Mouse (Mus musculus) gastrocnemius, adult 2 months (tissue): ENCODE data around the gene Chdh. TPM values are rescaled to one million over a fixed set of nuclear protein-coding genes. Genes with fewer than 3 reads are reported as not detected.

Source experiments
- DNase-seq: peaks from one replicate; pipeline ENCODE4 v3.0.0; 2022
- H3K27ac ChIP-seq: fragments of 200-600 bp; 2 replicates; pipeline ENCODE4 v1.8.1; 2022; ENCODE audit warnings: mild to moderate bottlenecking
- H3K4me3 ChIP-seq: fragments of 200-600 bp; 2 replicates; pipeline ENCODE4 v1.8.1; 2022; ENCODE audit warnings: mild to moderate bottlenecking, moderate library complexity
- CTCF ChIP-seq: fragments of 200-600 bp; IDR thresholded peaks from 2 replicates; pipeline ENCODE4 v1.8.1; 2022; ENCODE audit warnings: antibody characterized with exemption, mild to moderate bottlenecking, moderate library complexity
- intact Hi-C: fragments of 180-260 bp; cut with DNase I; formaldehyde crosslinking; loops from one replicate; pipeline ENCODE4 v1.15.1; 2025
- microRNA-seq: library from miRNA; unstranded; fragments of <30 nt; microRNA quantifications from one replicate; pipeline ENCODE4 v1.2.0, GENCODE M21; 2021
- total RNA-seq, 2 experiments: library from RNA; stranded (reverse); gene quantifications; 2 replicates each; pipeline ENCODE4 v1.2.3; 2021

The Chdh gene
- total RNA-seq, 2 experiments from 2014 or later = 0.10 to 0.11 TPM

GRCm38 (mm10) chr14:30046976-30047375 is 38.2 kb downstream of the Chdh start:
- Histone ChIP-seq H3K27ac (no peak overlapping the region), H3K4me3 (no peak overlapping the region)
- TF ChIP-seq CTCF = no peak
- intact Hi-C loops = no loop called here
- DNase-seq = no peak

- TF ChIP-seq CTCF = peak; percentile 25
- intact Hi-C loops = no loop called here
- H3K27ac ChIP-seq = no peak overlapping the region
- H3K4me3 ChIP-seq = no peak overlapping the region
- DNase-seq = no peak
Measured at GRCm38 (mm10) chr14:30048049-30048448, 39.2 kb downstream of the Chdh start.

DNA sequence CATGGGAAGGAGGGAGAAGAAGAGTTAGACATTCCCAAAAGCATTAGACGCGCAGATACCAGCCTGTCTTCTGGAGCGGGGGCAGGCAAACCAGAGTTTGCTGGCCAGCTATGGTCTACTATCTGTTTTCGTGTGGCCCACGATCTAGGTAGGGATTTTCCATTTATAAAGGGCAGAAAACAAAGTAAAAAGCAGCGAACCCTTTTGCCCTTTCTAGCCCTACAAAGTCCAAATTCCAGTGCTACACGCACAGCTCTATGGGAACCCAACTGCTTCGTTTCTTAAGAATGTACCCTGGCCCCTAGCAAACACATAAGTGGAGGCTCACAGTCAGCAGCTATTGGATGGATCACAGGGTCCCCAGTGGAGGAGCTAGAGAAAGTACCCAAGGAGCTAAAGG is 41.5 kb downstream of the Chdh start:
- Histone ChIP-seq H3K4me3 (no peak overlapping the region), H3K27ac (no peak overlapping the region)
- intact Hi-C loops = no loop called here
- no peak for DNase-seq
- no peak for TF ChIP-seq CTCF

DNA sequence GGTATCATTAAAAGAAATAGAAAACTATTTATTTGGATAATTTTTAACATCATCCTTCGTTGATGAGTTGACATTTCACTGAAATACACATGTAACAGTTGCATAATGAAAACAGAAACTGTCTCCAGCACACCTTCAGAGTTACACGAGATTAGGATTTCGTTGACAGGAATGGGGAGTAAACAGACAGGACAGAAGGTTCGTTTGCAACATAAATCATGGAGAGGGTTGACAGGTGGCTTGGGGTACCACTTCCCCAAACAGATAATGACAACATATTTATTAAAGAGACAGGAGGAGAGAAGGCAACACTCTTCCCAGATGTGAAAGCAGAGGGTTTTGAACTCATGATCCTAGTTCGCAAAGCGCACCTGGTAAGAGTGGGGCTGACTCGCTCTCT is 46.1 kb downstream of the Chdh start:
- Histone ChIP-seq H3K4me3 (no peak overlapping the region), H3K27ac (no peak overlapping the region)
- DNase-seq = no peak
- intact Hi-C loops = no loop called here
- no peak for TF ChIP-seq CTCF

GRCm38 (mm10) chr14:30056031-30056766 is 47.4 kb downstream of the Chdh start:
- intact Hi-C loops = no loop called here
- H3K27ac ChIP-seq = no peak overlapping the region
- no peak for TF ChIP-seq CTCF

GRCm38 (mm10) chr14:30064864-30065263 is 56.0 kb downstream of the Chdh start:
- Histone ChIP-seq H3K27ac (no peak overlapping the region), H3K4me3 (no peak overlapping the region)
- no peak for TF ChIP-seq CTCF
- intact Hi-C loops = no loop called here
- no peak for DNase-seq

More at GRCm38 (mm10) chr14:30056031-30056766, 47.4 kb downstream of the Chdh start:
- H3K4me3 ChIP-seq = no peak overlapping the region
- DNase-seq = no peak

GRCm38 (mm10) chr14:30066752-30067151 is 57.9 kb downstream of the Chdh start:
- DNase-seq = no peak
- Histone ChIP-seq H3K27ac (no peak overlapping the region), H3K4me3 (no peak overlapping the region)
- intact Hi-C loops = no loop called here
- no peak for TF ChIP-seq CTCF

DNA sequence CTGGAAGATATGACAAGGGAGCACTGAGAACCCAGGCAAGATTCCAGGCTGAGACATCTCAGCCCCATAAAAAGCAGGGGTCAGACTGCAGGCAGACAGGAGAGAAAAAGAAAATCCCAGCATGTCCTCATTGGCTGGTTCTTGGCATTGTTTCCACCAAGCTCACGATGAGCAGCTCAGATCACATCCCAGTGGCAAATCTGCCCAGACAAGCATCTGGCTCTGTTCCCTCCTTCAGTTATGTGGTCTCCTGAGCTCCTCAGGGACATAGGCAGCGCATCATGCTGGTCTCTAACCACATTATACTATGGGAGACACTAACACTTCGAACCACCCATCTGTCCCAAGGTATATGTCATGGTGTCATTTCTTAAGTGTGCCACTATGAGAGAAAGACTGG is 59.7 kb downstream of the Chdh start:
- Histone ChIP-seq H3K27ac (no peak overlapping the region), H3K4me3 (no peak overlapping the region)
- no peak for DNase-seq
- intact Hi-C loops = no loop called here
- no peak for TF ChIP-seq CTCF

DNA sequence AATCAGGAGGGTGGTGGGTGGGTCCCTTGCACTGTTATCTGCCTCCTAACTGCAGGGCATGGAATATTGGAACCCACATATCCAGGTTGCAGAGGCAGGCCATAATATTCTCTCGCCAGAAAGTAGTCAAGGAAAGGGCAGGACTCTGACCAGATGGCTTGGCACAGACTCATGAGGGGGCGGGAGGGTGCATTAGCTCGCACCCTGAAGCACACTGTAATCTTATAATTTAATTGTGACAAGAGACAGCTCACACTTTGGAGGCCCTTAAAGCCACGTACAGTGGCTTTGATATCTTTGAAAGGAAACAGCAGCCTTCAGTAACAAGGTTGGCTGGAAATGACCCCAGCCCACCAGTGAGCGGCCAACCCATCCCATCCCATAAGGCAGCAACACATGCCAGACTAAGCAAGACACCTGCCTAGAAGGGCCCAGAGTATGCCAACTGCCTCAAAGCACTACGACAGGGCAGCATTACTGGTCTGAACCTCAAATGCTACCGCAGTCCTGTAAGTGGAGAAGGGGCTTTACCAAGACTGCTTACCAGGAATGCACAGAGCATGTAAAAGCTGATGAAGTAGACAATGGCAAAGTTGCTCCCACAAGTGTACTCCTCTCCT is 66.6 kb downstream of the Chdh start:
- Histone ChIP-seq H3K4me3 (no peak overlapping the region), H3K27ac (no peak overlapping the region)
- intact Hi-C loops = no loop called here
- TF ChIP-seq CTCF = no peak
- DNase-seq = no peak

DNA sequence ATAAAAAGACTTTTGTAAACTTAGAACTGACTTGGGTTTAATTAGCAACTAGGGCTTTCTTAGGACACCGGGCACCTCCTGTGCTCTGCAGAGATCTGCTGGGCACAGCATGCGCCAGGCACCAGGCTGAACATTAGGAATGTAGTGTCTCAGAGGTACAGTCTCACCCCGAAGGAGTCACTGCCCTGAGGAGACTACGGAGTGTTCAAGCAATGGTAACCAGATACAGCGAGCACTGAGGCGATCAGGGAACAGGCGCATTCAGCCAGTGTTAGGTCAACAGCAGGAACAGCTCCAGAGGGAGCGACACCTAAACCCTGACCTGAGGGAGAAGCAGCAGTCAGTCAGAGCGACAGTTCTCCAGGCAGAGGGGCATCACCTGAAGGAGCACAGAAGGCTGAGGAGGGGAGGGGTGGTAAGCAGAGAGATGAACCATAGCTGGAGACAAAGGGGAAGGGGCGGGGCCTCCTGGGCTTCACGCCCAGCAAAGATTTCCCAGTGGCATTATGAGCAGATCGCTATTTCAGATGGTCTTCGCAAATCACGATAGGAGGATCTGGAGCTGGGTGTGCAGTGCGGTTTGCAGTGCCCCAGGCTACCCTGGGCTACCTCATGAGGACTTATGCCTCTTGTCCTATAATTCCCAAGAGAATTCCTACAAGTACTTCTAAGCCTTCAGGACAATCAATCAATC is 69.4 kb downstream of the Chdh start:
- DNase-seq = no peak
- intact Hi-C loops = no loop called here
- H3K27ac ChIP-seq = no peak overlapping the region
- H3K4me3 ChIP-seq = no peak overlapping the region
- no peak for TF ChIP-seq CTCF

DNA sequence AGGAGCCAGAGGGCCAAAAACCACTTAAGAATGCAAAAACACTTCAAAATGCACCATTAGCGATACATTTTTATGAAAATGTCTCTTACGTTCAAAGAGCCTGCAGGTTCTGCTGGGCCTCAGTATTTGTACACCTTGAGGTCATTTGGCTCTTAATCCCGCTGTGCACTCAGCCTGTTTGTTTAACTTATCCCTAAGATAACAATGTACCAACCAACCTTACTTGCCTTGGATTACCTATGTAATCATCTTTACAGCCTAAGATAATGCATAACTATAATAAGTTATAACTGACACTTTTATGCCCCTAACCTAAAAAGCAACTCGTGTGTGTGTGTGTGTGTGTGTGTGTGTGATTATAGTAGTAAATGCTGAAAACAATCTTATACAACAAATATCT is 70.9 kb downstream of the Chdh start:
- Histone ChIP-seq H3K27ac (no peak overlapping the region), H3K4me3 (no peak overlapping the region)
- intact Hi-C loops = no loop called here
- DNase-seq = no peak
- no peak for TF ChIP-seq CTCF

Small RNAs within 50 kb of the gene (microRNA-seq; reads per million reads assigned to microRNA genes)
- not detected for gene Mir6947

Other genes with a start within 250 kb of the Chdh start
- gene Selenok, start 40.7 kb upstream of the Chdh start, total RNA-seq = 10 to 100 TPM; 73.5 to 91.1 TPM
- 10 to 100 TPM; 30.3 to 40.0 TPM for gene Actr8, start 30.7 kb upstream of the Chdh start, total RNA-seq
- not detected for gene Il17rb, start 127 bp upstream of the Chdh start, total RNA-seq